Mouse (Mus musculus) 3T3-L1 (cell line): ENCODE data around the gene Skint8.
"Not testable (repeated sequence)": the region's sequence is repeated elsewhere in the genome, so short reads cannot be mapped to it uniquely, and the experiment has no call there.

ENCODE experiments used
- DNase-seq: peaks from one replicate; pipeline ENCODE4 v3.0.0-alpha.2; 2015; ENCODE audit warnings: low read depth, low spot score

Skint8 gene

GRCm38 (mm10) chr4:111919092-111919491 is at the start of gene Skint8:
TSS of gene Skint8 (plus strand) at chr4:111919392.
- no peak for DNase-seq

DNA sequence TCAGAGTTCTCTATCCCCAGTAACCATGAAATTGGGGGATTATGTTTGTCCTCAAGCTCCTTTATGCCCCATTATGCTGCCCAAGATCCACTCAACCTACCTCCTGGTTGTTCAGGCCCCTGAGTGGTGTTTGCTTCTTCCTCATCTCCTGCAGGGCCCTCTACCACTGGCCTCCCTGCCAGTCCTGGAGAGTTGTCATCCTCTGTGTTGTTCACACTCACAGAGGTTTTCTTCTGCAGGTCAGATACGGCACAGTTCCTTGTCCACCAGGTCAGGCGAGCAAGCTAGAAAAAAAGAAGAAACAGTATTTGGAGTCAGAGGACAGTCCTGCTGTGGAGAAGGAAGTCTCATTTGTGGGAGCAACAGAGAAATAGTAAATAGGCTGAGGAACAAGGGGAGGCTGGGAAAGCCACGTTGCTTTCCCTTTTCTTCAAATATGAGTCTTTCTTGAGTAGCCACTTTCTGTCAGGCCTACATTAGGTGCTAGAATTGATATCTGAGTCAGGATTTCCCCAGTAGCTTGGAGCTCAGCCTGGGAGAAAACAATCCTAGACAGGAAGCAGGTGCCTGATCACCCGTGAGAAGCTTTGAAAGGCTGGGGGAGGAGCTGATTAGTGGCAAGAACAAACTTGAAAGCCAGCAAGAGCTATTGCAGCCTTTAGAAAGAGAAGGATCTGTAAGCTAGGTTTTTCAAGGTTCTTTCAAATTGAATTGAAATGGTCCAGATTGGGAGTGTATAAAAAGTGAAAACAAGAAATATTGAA is 38.9 kb upstream of the Skint8 start:
- no peak for DNase-seq

- DNase-seq, result no peak
Observed at GRCm38 (mm10) chr4:111883543-111883942, 35.6 kb upstream of the Skint8 start.

DNA sequence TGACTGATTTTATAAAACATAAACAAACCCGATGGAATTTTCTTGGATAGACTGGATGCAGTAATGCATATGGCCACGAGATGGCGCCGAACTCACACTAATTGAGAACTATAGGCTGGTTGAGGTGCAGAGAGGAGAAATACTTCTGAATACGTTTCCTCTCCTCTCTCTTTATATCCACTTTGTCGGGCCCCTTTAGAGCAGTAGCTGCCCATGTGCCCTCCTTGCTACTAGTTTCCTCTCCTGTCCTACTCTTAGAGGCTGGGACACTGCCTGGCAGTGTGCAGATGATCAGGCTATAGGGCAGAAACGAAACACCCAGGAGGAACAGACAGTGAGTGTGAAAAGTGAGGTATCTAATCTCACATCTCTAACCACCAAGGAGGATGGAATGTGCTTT is 33.2 kb upstream of the Skint8 start:
- DNase-seq, result peak; percentile 86

DNA sequence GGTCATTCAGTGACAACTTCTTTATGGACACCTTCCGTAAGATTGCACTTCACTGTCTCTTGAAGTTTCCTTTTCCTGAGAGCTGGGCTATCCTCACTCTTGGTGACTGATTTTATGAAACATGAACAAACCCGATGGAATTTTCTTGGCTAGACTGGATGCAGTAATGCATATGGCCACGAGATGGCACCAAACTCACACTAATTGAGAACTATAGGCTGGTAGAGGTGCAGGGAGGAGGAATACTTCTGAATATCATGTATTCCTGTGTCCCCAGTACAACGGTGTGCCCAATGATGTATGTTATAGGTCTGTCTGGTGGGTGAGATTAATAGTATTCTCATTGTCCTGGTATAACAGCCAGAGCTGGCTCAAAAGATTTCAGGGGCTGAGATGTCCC is 32.6 kb upstream of the Skint8 start:
- DNase-seq, result peak; percentile 88

- no peak for DNase-seq
Observed at GRCm38 (mm10) chr4:111892138-111892537, 27.1 kb upstream of the Skint8 start.

GRCm38 (mm10) chr4:111897755-111898154 is 21.4 kb upstream of the Skint8 start:
- DNase-seq, result peak; percentile 21

DNA sequence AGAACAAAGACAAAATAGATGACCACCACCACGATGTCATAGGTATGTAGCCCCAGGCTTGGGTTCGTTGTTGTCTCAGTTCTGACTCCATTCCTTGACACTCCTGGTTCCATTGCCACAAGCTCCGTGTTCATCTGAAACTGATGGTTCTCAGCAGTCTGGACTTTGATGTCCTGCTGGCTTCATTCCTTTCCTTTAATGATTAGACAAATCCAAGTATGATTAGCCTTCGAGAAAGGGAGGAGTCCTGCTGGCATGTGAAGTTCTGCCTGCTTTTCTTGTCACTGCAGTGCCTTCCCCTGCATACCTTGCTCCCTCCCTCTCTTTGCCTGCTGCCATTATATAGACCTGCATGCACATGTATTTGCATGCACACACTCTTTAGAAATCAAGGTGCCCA is 20.6 kb upstream of the Skint8 start:
- DNase-seq, result no peak

DNA sequence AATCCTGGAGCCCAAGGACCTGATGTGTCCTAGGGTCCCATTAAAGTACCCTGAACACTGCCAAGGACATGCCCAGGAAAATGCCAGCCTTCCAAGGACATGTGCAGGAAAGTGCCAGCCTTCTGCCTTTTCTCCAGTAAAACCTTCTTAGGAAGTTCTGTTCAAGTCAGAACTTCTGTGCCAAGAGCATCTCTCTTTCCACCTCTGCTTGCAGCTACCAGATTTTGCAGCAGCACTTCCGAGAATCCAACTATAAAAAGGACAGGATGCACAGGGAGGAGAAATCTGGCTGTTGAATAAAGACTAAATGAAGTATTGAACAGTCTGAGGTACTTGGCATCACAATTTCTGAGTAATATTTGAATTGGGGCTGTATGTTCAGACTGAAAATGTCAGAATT is 18.7 kb upstream of the Skint8 start:
- DNase-seq, result not testable (repeated sequence)

DNA sequence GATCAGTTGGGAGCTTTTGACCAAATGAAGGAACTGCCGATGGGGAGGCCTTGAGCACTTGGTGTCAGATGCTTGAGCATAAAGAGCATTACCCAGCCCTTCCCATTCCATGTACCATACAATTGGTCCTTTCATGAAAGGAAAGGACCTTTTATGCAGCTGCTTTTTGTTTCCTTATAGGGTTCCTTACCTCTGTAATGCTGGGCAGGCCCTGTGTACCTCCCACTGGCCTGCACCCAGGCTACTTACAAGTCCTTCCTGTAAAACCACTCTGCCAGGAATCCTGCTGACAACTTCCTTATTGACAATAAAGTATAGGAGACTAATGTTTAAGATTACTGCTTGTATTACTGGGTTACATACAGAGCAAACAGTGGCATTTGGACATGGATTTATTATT is 17.7 kb upstream of the Skint8 start:
- DNase-seq, result no peak

DNA sequence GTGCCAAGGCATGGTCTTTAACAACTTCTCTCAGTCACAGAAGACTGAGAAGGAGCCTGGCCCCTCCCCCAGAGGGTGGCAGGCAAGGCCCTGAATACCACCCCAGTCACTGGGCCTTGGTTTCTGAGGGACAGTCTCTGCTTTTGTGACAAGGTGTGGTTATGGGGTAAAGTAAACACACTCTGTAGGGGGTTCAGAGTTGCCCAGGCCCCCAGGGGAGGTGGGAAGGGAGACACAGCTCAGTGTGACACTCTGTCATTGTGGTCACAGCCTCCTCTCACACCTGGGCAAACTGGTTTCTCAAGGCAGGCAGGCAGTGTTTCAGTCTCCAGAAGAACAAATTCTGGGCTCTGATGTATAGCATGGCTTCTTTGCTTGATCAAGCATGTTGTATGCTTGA is 16.4 kb upstream of the Skint8 start, which contains the start of gene Slc5a9:
TSS of gene Slc5a9 (minus strand) at position 144 of the 400 bp plus-strand sequence.
- DNase-seq, result no peak

DNA sequence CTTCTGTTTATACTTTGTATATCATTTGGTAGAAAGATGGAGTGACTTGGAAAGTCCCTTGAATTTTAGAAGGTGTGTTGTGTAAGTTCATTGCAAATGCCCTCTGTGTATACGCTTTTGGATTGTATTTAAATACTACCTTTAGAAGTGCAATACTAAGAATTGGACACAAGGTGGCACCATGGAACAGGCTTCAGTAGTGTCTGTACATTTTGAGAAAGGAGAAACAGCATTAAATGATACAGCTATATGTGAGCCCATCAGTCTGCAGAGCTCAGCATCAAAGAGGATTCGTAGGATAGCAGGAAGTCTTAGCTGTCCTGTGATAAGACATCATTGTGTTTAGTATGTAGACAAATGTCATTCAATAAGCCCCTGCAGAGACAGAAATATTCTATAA is 11.3 kb upstream of the Skint8 start:
- DNase-seq, result peak; percentile 82

DNA sequence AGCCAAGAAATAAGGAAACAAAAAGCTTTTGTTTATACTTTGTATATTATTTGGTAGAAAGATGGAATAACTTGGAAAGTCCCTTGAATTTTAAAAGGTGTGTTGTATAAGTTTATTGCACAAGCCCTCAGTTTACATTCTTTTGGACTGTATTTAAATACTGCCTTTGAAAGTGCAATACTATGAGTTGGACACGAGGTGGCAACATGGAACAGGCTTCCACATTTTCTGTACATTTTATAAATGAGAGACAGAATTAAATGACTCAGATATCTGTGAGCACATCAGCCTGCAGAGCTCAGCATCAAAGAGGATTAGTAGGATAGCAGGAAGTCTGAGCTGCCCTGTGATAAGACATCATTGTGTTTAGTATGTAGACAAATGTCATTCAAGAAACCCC is 42.1 kb downstream of the Skint8 start:
- peak; percentile 59 for DNase-seq

GRCm38 (mm10) chr4:111963241-111963640 is 44.0 kb downstream of the Skint8 start:
- DNase-seq, result not testable (repeated sequence)

DNA sequence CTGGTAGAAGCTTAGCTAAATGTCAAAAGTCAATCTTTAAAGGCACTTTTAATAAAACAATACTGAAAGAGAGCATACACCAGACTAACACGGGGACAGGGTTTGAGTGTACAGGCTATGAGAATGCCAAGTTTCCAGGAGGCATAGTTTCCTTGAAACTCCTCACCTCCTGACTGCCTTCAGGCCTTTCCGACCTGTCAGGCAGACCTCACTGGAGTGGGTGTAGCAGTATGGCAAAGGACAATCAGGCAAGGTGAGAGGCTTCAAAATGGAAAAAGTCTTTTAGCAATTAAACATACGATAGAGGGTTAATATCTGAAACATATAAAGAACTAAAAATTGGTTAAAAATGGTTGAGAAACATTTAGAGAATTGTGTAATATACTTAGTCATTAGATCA is 44.5 kb downstream of the Skint8 start:
- DNase-seq, result no peak

DNA sequence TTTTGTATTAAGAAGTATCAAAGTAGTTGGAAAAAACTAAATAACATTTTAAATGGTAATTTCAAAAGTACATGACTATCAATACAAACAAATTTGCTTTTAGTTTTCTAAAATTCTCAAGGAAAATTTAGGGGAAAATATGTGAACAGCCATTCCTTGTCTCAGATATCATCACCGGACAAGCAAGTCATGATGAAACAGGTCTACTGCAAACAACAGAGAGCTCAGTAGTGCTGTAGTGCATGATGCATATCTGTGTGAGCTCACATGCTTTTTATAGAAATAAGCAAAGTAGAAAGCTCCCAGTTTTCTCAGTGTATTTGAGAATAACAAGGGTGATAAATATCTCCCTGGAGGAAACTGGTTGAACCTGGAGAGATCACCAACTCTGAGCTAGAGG is 53.4 kb downstream of the Skint8 start, which contains the start of gene Skint7:
TSS of gene Skint7 (plus strand) at position 301 of the 400 bp plus-strand sequence.
- no peak for DNase-seq
